Mouse (Mus musculus) neutrophil, adult 5-6 weeks (primary cell): ENCODE results near the gene Rab5b. TPM values are rescaled to one million over a fixed set of nuclear protein-coding genes. Genes with fewer than 3 reads are reported as not detected.

Source experiments
- total RNA-seq: library from RNA; stranded (forward); fragments of 200-1000 nt; gene quantifications from 2 replicates; pipeline ENCODE4 v1.2.3, GENCODE M21; 2017

Rab5b gene
- total RNA-seq, 1 experiment from 2014 or later = 132 TPM

Other genes starting within 250 kb of the Rab5b start
- 117 and 119 TPM in 2 replicates for gene Smarcc2, start 237.0 kb downstream of the Rab5b start, total RNA-seq
- 1,334 and 1,420 TPM in 2 replicates for gene Myl6, start 202.1 kb downstream of the Rab5b start, total RNA-seq
- 0.58 and 2.0 TPM in 2 replicates for gene Myl6b, start 197.6 kb downstream of the Rab5b start, total RNA-seq
- 158 and 160 TPM in 2 replicates for gene Esyt1, start 170.4 kb downstream of the Rab5b start, total RNA-seq
- gene Zc3h10, start 148.5 kb downstream of the Rab5b start, total RNA-seq = 36.2 and 37.9 TPM in 2 replicates
- 1,707 and 2,029 TPM in 2 replicates for gene Rpl41, start 147.0 kb downstream of the Rab5b start, total RNA-seq
- 47.6 and 55.1 TPM in 2 replicates for gene Pa2g4, start 130.3 kb downstream of the Rab5b start, total RNA-seq
- 1.3 and 1.6 TPM in 2 replicates for gene Erbb3, start 106.6 kb downstream of the Rab5b start, total RNA-seq
- 404 and 420 TPM in 2 replicates for gene Rps26, start 69.5 kb downstream of the Rab5b start, total RNA-seq
- 0.35 TPM in 1 of 2 replicates, not detected in the other for gene Ikzf4, start 50.3 kb downstream of the Rab5b start, total RNA-seq
- 4.3 and 6.2 TPM in 2 replicates for gene Suox, start 22.2 kb downstream of the Rab5b start, total RNA-seq
- gene Pmel, start 7.9 kb upstream of the Rab5b start, total RNA-seq = not detected in 2 replicates
- gene Cdk2, start 8.8 kb upstream of the Rab5b start, total RNA-seq = 38.6 and 40.6 TPM in 2 replicates
- 264 and 290 TPM in 2 replicates for gene Dgka, start 48.6 kb upstream of the Rab5b start, total RNA-seq
- 56.3 and 57.8 TPM in 2 replicates for gene Pym1, start 51.6 kb upstream of the Rab5b start, total RNA-seq
- 4.2 and 4.4 TPM in 2 replicates for gene Mmp19, start 94.6 kb upstream of the Rab5b start, total RNA-seq
- gene Dnajc14, start 107.8 kb upstream of the Rab5b start, total RNA-seq = 77.7 and 87.9 TPM in 2 replicates
- 7.9 and 8.0 TPM in 2 replicates for gene Tmem198b, start 108.1 kb upstream of the Rab5b start, total RNA-seq
- gene Sarnp, start 121.1 kb upstream of the Rab5b start, total RNA-seq = 77.9 and 106 TPM in 2 replicates
- gene Ormdl2, start 125.4 kb upstream of the Rab5b start, total RNA-seq = 20.0 TPM in 2 replicates
- gene Gdf11, start 195.5 kb upstream of the Rab5b start, total RNA-seq = 19.9 and 22.1 TPM in 2 replicates
- gene Cd63, start 204.7 kb upstream of the Rab5b start, total RNA-seq = 22.8 and 30.5 TPM in 2 replicates
- 7.4 and 9.5 TPM in 2 replicates for gene Rdh5, start 226.6 kb upstream of the Rab5b start, total RNA-seq
- 58.3 and 85.6 TPM in 2 replicates for gene Bloc1s1, start 227.8 kb upstream of the Rab5b start, total RNA-seq
- gene Itga7, start 237.6 kb upstream of the Rab5b start, total RNA-seq = 0.25 and 0.35 TPM in 2 replicates